ENCODE assay signal across 8 mouse cellular contexts in the genomic region with DNA sequence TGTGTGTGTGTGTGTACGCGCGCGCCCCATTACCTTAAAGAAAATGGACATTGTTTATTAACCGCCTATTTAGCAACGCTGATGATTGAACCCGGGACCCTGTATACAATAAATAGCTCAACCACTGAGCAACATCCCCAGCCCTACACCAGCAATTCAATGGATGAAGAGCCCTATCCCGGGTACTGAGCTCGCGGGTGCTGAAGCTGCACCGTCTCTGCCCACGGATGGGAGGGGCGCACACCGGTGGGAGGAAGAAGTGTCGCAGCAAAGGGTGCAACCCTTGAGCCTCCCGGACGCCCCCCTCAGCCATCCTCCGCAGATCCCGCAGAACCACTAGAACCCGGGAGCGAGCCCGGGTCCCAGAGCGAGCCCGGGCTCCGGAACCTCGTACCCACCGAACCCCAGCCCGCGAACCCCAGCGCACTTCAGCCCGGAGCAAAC. TPM values are rescaled to one million over a fixed set of nuclear protein-coding genes. Genes with fewer than 3 reads are reported as not detected.
DNase-seq lines count a peak whose midpoint lies in the region; ATAC-seq and TF ChIP-seq lines count a peak whose summit lies in the region.

No protein-coding gene starts in this region.

- no peak for TF ChIP-seq CTCF in Patski (IDR thresholded peaks at IDR 0.05)
- no peak for TF ChIP-seq CTCF in embryonic fibroblast, embryonic 13.5 days (IDR thresholded peaks at IDR 0.05; ENCODE audit: borderline replicate concordance, insufficient read depth, low read length)

- TF ChIP-seq POLR2A in embryonic fibroblast, embryonic 13.5 days (IDR thresholded peaks at IDR 0.05; ENCODE audit: low read depth, low read length), result no peak

- in situ Hi-C loops in Patski (cut with MboI; ENCODE audit: low pct_unique_long_range_greater_than_20kb), result no loop called here

- H3K4me2 ChIP-seq in limb, embryonic 11.5 days (ENCODE audit: low read depth, severe bottlenecking), result peak overlapping the region; percentile 66

- H3K27me3 ChIP-seq in Patski, result no peaks in the 10 kb centered on the region
- H3K27me3 ChIP-seq in limb, embryonic 11.5 days (ENCODE audit: control insufficient read depth, insufficient read depth, low read length), result no peaks in the 10 kb centered on the region; the same call in 1 of the 2 replicates

- H3K27ac ChIP-seq in embryonic fibroblast, embryonic 13.5 days (ENCODE audit: insufficient read depth, low read length), result 0 out of 2 replicates have a peak overlapping the region, but pooled peaks have one; percentile 20
- 0 out of 2 replicates have a peak overlapping the region, but pooled peaks have one; percentile 26 for H3K27ac ChIP-seq in limb, embryonic 11.5 days (replicated peaks; ENCODE audit: low read depth, low read length)

- intact Hi-C loops in left cerebral cortex, postnatal 14 days (cut with DNase I), result loop anchor here (2.0 kb wide), 1 partner anchor 48 kb away; no protein-coding TSS in a partner anchor

- H3K4me3 ChIP-seq in embryonic fibroblast, embryonic 13.5 days (ENCODE audit: insufficient read depth, low read length), result peak overlapping the region; percentile 87
- peak overlapping the region; percentile 76 for H3K4me3 ChIP-seq in limb, embryonic 11.5 days (ENCODE audit: low read depth, low read length)

- H3K9me3 ChIP-seq in limb, embryonic 11.5 days (ENCODE audit: control insufficient read depth, low read length), result no peaks in the 10 kb centered on the region

- POLR2A ChIA-PET in Patski (lab: Charles Lee), result interaction anchor here (0.8 to 1.8 kb wide), 4 partner anchors 11 to 48 kb away, joined by 3 to 5 read pairs (median 4); no protein-coding TSS in a partner anchor

- peak; percentile 45 to 51 for DNase-seq in left cerebral cortex, postnatal 14 days (ENCODE audit: low spot score in 2 of 2)
- DNase-seq in left cerebral cortex, adult 11 months (ENCODE audit: low spot score), result no peak
- peak; percentile 9 for DNase-seq in Patski (ENCODE audit: low read depth, low spot score)
- no peak for DNase-seq in limb, embryonic 11.5 days (ENCODE audit: low spot score)
- peak; percentile 73 for DNase-seq in naive thymus-derived CD4-positive, alpha-beta T cell, adult 2 months (ENCODE audit: low read depth)
- DNase-seq in gastrocnemius, postnatal 4 days (ENCODE audit: low spot score in 2 of 2), result no peak
- no peak for DNase-seq in kidney, postnatal 4 days

- ATAC-seq in Patski, result peak; percentile 53
- peak; percentile 69 for ATAC-seq in limb, embryonic 11.5 days (ENCODE audit: insufficient number of reproducible peaks, low FRiP score, low TSS enrichment, low read depth)

- CTCF ChIA-PET in Patski (lab: Charles Lee), result interaction anchor here (0.9 to 1.8 kb wide), 4 partner anchors 9 to 49 kb away, joined by 4 to 8 read pairs (median 6); no protein-coding TSS in a partner anchor

- H3K9ac ChIP-seq in limb, embryonic 11.5 days (ENCODE audit: low read length), result peak overlapping the region; percentile 69

- H3K36me3 ChIP-seq in limb, embryonic 11.5 days (ENCODE audit: control insufficient read depth, insufficient read depth, low read length), result no peaks in the 10 kb centered on the region

- under 1% methylated on average over 31 of the region's 31 CpGs for WGBS in limb, embryonic 11.5 days

- H3K4me1 ChIP-seq in embryonic fibroblast, embryonic 13.5 days (ENCODE audit: control insufficient read depth, insufficient read depth, low read length), result 0 out of 2 replicates have a peak, but pooled peaks cover 2% of the 10 kb centered on the region
- H3K4me1 ChIP-seq in limb, embryonic 11.5 days (ENCODE audit: control insufficient read depth, insufficient read depth, low read length), result no peaks in the 10 kb centered on the region

RNA-seq across cellular contexts. Expression of a gene that starts 0.4 kb away (rescaled TPM):
- 10 to 100 TPM in 1 of 2 experiments, 1 to 10 TPM in 1; 9.9 to 10.9 TPM for total RNA-seq in left cerebral cortex, postnatal 14 days (2021)
- 36.9 TPM for polyA plus RNA-seq in Patski (2021)
- 22.3 and 23.8 TPM in 2 replicates for polyA plus RNA-seq in embryonic fibroblast, embryonic 13.5 days (2011; ENCODE audit: insufficient read length, low read depth, missing spikeins)
- 6.3 and 6.9 TPM in 2 replicates for polyA plus RNA-seq in limb, embryonic 11.5 days (2014; fragmentation: Nextera tagmentation; extraction: Ambion mirVana)
- 10 to 100 TPM in 1 of 2 experiments, 1 to 10 TPM in 1; 9.4 to 11.0 TPM for total RNA-seq in gastrocnemius, postnatal 4 days (2021)

RNA-seq across cellular contexts. Expression of a gene that starts 32.1 kb away (rescaled TPM):
- 10 to 100 TPM; 22.8 to 23.2 TPM for total RNA-seq in left cerebral cortex, postnatal 14 days (2021)
- 25.8 TPM for polyA plus RNA-seq in Patski (2021)
- polyA plus RNA-seq in embryonic fibroblast, embryonic 13.5 days (2011; ENCODE audit: insufficient read length, low read depth, missing spikeins), result 26.6 and 27.2 TPM in 2 replicates
- polyA plus RNA-seq in limb, embryonic 11.5 days (2014; fragmentation: Nextera tagmentation; extraction: Ambion mirVana), result 25.0 and 27.9 TPM in 2 replicates
- 10 to 100 TPM; 18.0 to 18.3 TPM for total RNA-seq in gastrocnemius, postnatal 4 days (2021)

RNA-seq across cellular contexts. Expression of a gene that starts 58.4 kb away (rescaled TPM):
- 1,000 to 10,000 TPM; 1,045 to 1,071 TPM for total RNA-seq in left cerebral cortex, postnatal 14 days (2021)
- polyA plus RNA-seq in Patski (2021), result 2,058 TPM
- 3,843 and 4,417 TPM in 2 replicates for polyA plus RNA-seq in embryonic fibroblast, embryonic 13.5 days (2011; ENCODE audit: insufficient read length, low read depth, missing spikeins)
- 1,077 and 1,093 TPM in 2 replicates for polyA plus RNA-seq in limb, embryonic 11.5 days (2014; fragmentation: Nextera tagmentation; extraction: Ambion mirVana)
- total RNA-seq in gastrocnemius, postnatal 4 days (2021), result 1,000 to 10,000 TPM; 3,882 to 3,909 TPM

Comparison
In these comparisons a context has a peak if more than half of its experiments do, and no peak if none do; other contexts are left out.
1. DNase-seq: peak in left cerebral cortex, postnatal 14 days (2 of 2), Patski (single experiment) and naive thymus-derived CD4-positive, alpha-beta T cell, adult 2 months (single experiment); none in left cerebral cortex, adult 11 months (single experiment), limb, embryonic 11.5 days (single experiment), gastrocnemius, postnatal 4 days (0 of 2) and kidney, postnatal 4 days (0 of 2).